ENCODE assay signal across 9 mouse cellular contexts in genomic region chr10:19062098-19062905, GRCm38 (mm10). TPM values are rescaled to one million over a fixed set of nuclear protein-coding genes. Genes with fewer than 3 reads are reported as not detected.
DNase-seq lines count a peak whose midpoint lies in the region; ATAC-seq and TF ChIP-seq lines count a peak whose summit lies in the region.
"Had no signal": no experiment of that assay in that cellular context is flagged by ENCODE, and none has a peak within 500 bp of the region (broad histone marks: within the 10 kb centered on the region; RNA-seq: fewer than 3 reads in every experiment).

No protein-coding gene starts in this region.

- no peak for TF ChIP-seq CTCF in bone marrow, adult 2 months (IDR thresholded peaks at IDR 0.05; ENCODE audit: control insufficient read depth, insufficient read depth, low read length)

- no peaks in the 10 kb centered on the region for H3K36me3 ChIP-seq in kidney, embryonic 14.5 days (ENCODE audit: control insufficient read depth, insufficient read depth, low read length)
- H3K36me3 ChIP-seq in heart, embryonic 11.5 days (ENCODE audit: control insufficient read depth, insufficient read depth, low read length), result no peaks in the 10 kb centered on the region
- no peaks in the 10 kb centered on the region for H3K36me3 ChIP-seq in liver, embryonic 11.5 days (ENCODE audit: control insufficient read depth, insufficient read depth, low read length)
- H3K36me3 ChIP-seq: limb, embryonic 15.5 days had no signal

- peak; percentile 22 for DNase-seq in kidney, adult 18-20 months
- DNase-seq in liver, embryonic 11.5 days (ENCODE audit: low spot score), result no peak
- peak; percentile 49 for DNase-seq in skeletal muscle tissue, adult 2 months (ENCODE audit: low read depth, low spot score)
- no peak for DNase-seq in ovary, postnatal 14 days (ENCODE audit: low spot score)
- no peak for DNase-seq in cerebellum, adult 11 months

- no peak for TF ChIP-seq POLR2A in bone marrow, adult 2 months (IDR thresholded peaks at IDR 0.05; ENCODE audit: borderline replicate concordance, control insufficient read depth, low read depth, low read length)

- no peak overlapping the region for H3K9ac ChIP-seq in kidney, embryonic 14.5 days (ENCODE audit: low read depth, low read length)
- H3K9ac ChIP-seq in heart, embryonic 11.5 days (ENCODE audit: low read depth, low read length), result no peak overlapping the region
- no peak overlapping the region for H3K9ac ChIP-seq in liver, embryonic 11.5 days (ENCODE audit: low read depth, low read length)
- H3K9ac ChIP-seq: limb, embryonic 15.5 days had no signal

- H3K4me1 ChIP-seq in kidney, embryonic 14.5 days (ENCODE audit: control insufficient read depth, insufficient read depth, low read length), result no peaks in the 10 kb centered on the region
- H3K4me1 ChIP-seq in bone marrow, adult 2 months (ENCODE audit: control insufficient read depth, insufficient read depth, low read length), result peaks cover 7% of the 10 kb centered on the region
- peaks cover 20% of the 10 kb centered on the region for H3K4me1 ChIP-seq in heart, embryonic 11.5 days (ENCODE audit: control insufficient read depth, insufficient read depth, low read length)
- peaks cover 29% of the 10 kb centered on the region for H3K4me1 ChIP-seq in liver, embryonic 11.5 days (replicated peaks; ENCODE audit: control insufficient read depth, insufficient read depth, low read length)
- H3K4me1 ChIP-seq: limb, embryonic 15.5 days had no signal

- H3K4me3 ChIP-seq in kidney, embryonic 14.5 days (ENCODE audit: low read length), result no peak overlapping the region
- peak overlapping the region; percentile 52 for H3K4me3 ChIP-seq in bone marrow, adult 2 months (replicated peaks; ENCODE audit: control insufficient read depth, low read depth, low read length)
- no peak overlapping the region for H3K4me3 ChIP-seq in heart, embryonic 11.5 days (ENCODE audit: low read depth, low read length)
- no peak overlapping the region for H3K4me3 ChIP-seq in liver, embryonic 11.5 days (ENCODE audit: low read depth, low read length)
- H3K4me3 ChIP-seq: limb, embryonic 15.5 days had no signal

- no peak overlapping the region for H3K4me2 ChIP-seq in kidney, embryonic 14.5 days (replicated peaks; ENCODE audit: low read depth, low read length)
- peak overlapping the region; percentile 41 for H3K4me2 ChIP-seq in heart, embryonic 11.5 days
- H3K4me2 ChIP-seq in liver, embryonic 11.5 days, result peak overlapping the region; percentile 41
- H3K4me2 ChIP-seq: limb, embryonic 15.5 days had no signal

- no peaks in the 10 kb centered on the region for H3K27me3 ChIP-seq in kidney, embryonic 14.5 days (ENCODE audit: control insufficient read depth, insufficient read depth, low read length)
- H3K27me3 ChIP-seq in heart, embryonic 11.5 days (ENCODE audit: control insufficient read depth, insufficient read depth, low read length), result no peaks in the 10 kb centered on the region
- H3K27me3 ChIP-seq in liver, embryonic 11.5 days (replicated peaks; ENCODE audit: control insufficient read depth, insufficient read depth, low read length), result no peaks in the 10 kb centered on the region
- H3K27me3 ChIP-seq: limb, embryonic 15.5 days had no signal

- ATAC-seq in kidney, embryonic 14.5 days (ENCODE audit: low FRiP score, low TSS enrichment), result no peak
- peak; percentile 42; the same call in 1 of the 2 replicates for ATAC-seq in heart, embryonic 11.5 days (replicated peaks; ENCODE audit: insufficient number of reproducible peaks, low FRiP score, low TSS enrichment)
- ATAC-seq in liver, embryonic 11.5 days (replicated peaks; ENCODE audit: low FRiP score), result peak; percentile 45

- no peaks in the 10 kb centered on the region for H3K9me3 ChIP-seq in kidney, embryonic 14.5 days (ENCODE audit: control insufficient read depth, low read length)
- H3K9me3 ChIP-seq in heart, embryonic 11.5 days (replicated peaks; ENCODE audit: control insufficient read depth, low read length), result no peaks in the 10 kb centered on the region
- no peaks in the 10 kb centered on the region for H3K9me3 ChIP-seq in liver, embryonic 11.5 days (ENCODE audit: control insufficient read depth, low read length)
- H3K9me3 ChIP-seq: limb, embryonic 15.5 days had no signal

- 44% methylated on average over 15 of the region's 15 CpGs for WGBS in kidney, embryonic 14.5 days
- WGBS in bone marrow, adult 2 months, result 3% methylated on average over 15 of the region's 15 CpGs
- 35% methylated on average over 15 of the region's 15 CpGs for WGBS in heart, embryonic 11.5 days (ENCODE audit: insufficient replicate concordance)
- 33% methylated on average over 15 of the region's 15 CpGs for WGBS in liver, embryonic 11.5 days

- H3K27ac ChIP-seq in kidney, embryonic 14.5 days (ENCODE audit: low read depth, low read length), result no peak overlapping the region
- H3K27ac ChIP-seq in bone marrow, adult 2 months (ENCODE audit: control insufficient read depth, insufficient read depth, low read depth, low read length, poor library complexity), result peak overlapping the region; percentile 92
- peak overlapping the region; percentile 59 for H3K27ac ChIP-seq in heart, embryonic 11.5 days (ENCODE audit: low read depth, low read length)
- peak overlapping the region; percentile 33; the same call in 1 of the 2 replicates for H3K27ac ChIP-seq in liver, embryonic 11.5 days (ENCODE audit: low read depth, low read length)
- H3K27ac ChIP-seq: limb, embryonic 15.5 days had no signal

RNA-seq across cellular contexts. Expression of gene Tnfaip3, which starts 46.8 kb away (rescaled TPM):
- 1.1 and 3.5 TPM in 2 replicates for polyA plus RNA-seq in kidney, embryonic 14.5 days (2014; fragmentation: Nextera tagmentation; extraction: Ambion mirVana)
- 2.0 and 3.9 TPM in 2 replicates for polyA plus RNA-seq in bone marrow, adult 2 months (2011; ENCODE audit: insufficient read depth, insufficient read length, low replicate concordance, missing spikeins)
- 3.0 and 3.9 TPM in 2 replicates for polyA plus RNA-seq in heart, embryonic 11.5 days (2014; fragmentation: Nextera tagmentation; extraction: Ambion mirVana)
- polyA plus RNA-seq in liver, embryonic 11.5 days (2014; fragmentation: Nextera tagmentation; extraction: Ambion mirVana), result 0.81 and 1.3 TPM in 2 replicates

Comparison
In these comparisons a context has a peak if more than half of its experiments do, and no peak if none do; other contexts are left out.
1. DNase-seq: peak in kidney, adult 18-20 months (single experiment) and skeletal muscle tissue, adult 2 months (single experiment); none in liver, embryonic 11.5 days (single experiment), ovary, postnatal 14 days (single experiment) and cerebellum, adult 11 months (single experiment).